Mouse (Mus musculus): ENCODE results near the gene Eml4. TPM values are rescaled to one million over a fixed set of nuclear protein-coding genes. Genes with fewer than 3 reads are reported as not detected.

The Eml4 gene
- polyA plus RNA-seq, 1 experiment from 2014 or later = 38.9 TPM

DNA sequence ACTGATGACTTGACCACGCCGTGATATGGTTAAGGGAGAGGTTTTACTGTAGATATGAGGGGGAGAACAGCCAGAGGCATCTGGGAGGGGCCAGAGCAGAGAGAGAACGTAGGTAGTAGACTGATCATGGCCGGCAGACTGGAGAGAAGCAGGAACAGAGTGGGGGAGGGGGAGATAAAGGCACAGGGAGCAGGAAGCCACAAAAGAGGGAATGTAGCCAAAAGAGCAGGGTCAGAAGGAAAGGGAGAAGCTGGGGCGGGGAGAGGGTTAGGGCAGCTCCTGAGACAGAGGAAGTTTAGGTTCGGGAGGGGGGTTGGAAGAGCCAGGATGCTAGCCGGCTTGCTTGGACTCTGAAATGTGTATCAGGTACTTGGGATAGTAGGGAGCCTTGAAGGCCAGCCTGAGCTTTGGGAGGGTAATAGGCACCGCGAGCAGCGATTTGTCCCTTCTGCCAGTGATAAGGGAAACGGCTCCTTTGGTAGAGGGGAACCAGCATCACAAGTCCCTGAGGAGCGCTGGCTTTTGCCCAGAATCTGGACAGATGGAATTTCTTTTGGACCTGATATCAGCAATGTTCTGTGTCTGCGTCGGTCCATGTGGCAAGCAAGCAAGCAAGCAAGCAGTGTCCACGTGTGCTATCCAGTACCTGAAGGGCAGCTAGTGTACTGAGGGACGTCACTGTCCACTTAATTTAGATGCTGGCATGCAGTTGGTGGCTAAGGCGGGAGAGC lies 177.1 kb downstream of the Eml4 start:
- 22% methylated on average over 17 of the region's 17 CpGs for whole genome bisulfite sequencing

More for the DNA sequence above, 177.1 kb downstream of the Eml4 start:
- peak; percentile 69 for DNase-seq
- ATAC-seq (ENCODE audit: low FRiP score, low TSS enrichment) = peak; percentile 56
- Histone ChIP-seq H3K4me2 (ENCODE audit: low read length) (peak overlapping the region; percentile 33), H3K27me3 (ENCODE audit: control insufficient read depth, insufficient read depth, low read length) (no peaks in the 10 kb centered on the region), H3K36me3 (ENCODE audit: control insufficient read depth, insufficient read depth, low read length) (no peaks in the 10 kb centered on the region), H3K4me3 (replicated peaks; ENCODE audit: low read depth, low read length) (no peak overlapping the region), H3K9ac (replicated peaks; ENCODE audit: low read length) (peak overlapping the region; percentile 9; the same call in 1 of the 2 replicates), H3K9me3 (ENCODE audit: control insufficient read depth, low read length) (no peaks in the 10 kb centered on the region), H3K27ac (replicated peaks; ENCODE audit: low read depth, low read length) (0 out of 2 replicates have a peak overlapping the region, but pooled peaks have one; percentile 9), H3K4me1 (ENCODE audit: control insufficient read depth, insufficient read depth, low read length) (peaks cover 24% of the 10 kb centered on the region)

Other genes starting within 250 kb of the Eml4 start
- gene Pkdcc, start 135.6 kb upstream of the Eml4 start, polyA plus RNA-seq (2014; fragmentation: Nextera tagmentation; extraction: Ambion mirVana) = 5.1 and 7.2 TPM in 2 replicates
- 196 and 203 TPM in 2 replicates for gene Cox7a2l, start 166.4 kb downstream of the Eml4 start, polyA plus RNA-seq (2014; fragmentation: Nextera tagmentation; extraction: Ambion mirVana)